Mouse (Mus musculus) heart, embryonic 14.5 days (tissue): ENCODE results near the gene Cnih2. TPM values are rescaled to one million over a fixed set of nuclear protein-coding genes. Genes with fewer than 3 reads are reported as not detected.

ENCODE experiments used
- ATAC-seq: fragments of 200-750 bp; cut with Nextera tagmentation; 2 replicates; pipeline ENCODE4 v1.8.0; 2017; ENCODE audit warnings: low read depth, moderate TSS enrichment; ENCODE audit not compliant: insufficient number of reproducible peaks, insufficient read depth, low FRiP score
- H3K27ac ChIP-seq, 2 experiments: fragments of 200-500 bp in 1 of 2; fragments of 300-500 bp in 1 of 2; sonication (generic) in 1 of 2; replicated peaks in 1 of 2; 2 replicates each; pipeline ENCODE4 v1.5.1; 2012 to 2014; ENCODE audit warnings: low read depth in 2 of 2, low read length in 2 of 2, control low read depth in 1 of 2, mild to moderate bottlenecking in 1 of 2, mixed read lengths in 1 of 2; ENCODE audit not compliant: control insufficient read depth in 1 of 2, insufficient read depth in 1 of 2
- H3K27me3 ChIP-seq: fragments of 300-500 bp; sonication (generic); 2 replicates; pipeline ENCODE4 v1.6.1; 2014; ENCODE audit warnings: mild to moderate bottlenecking, low read length, control low read depth; ENCODE audit not compliant: control insufficient read depth, insufficient read depth
- H3K36me3 ChIP-seq: fragments of 300-500 bp; sonication (generic); 2 replicates; pipeline ENCODE4 v1.6.1; 2014; ENCODE audit warnings: mild to moderate bottlenecking, control low read depth, low read length, mixed read lengths; ENCODE audit not compliant: control insufficient read depth, insufficient read depth
- H3K4me1 ChIP-seq, 2 experiments: fragments of 200-500 bp in 1 of 2; fragments of 300-500 bp in 1 of 2; sonication (generic) in 1 of 2; 2 replicates each; pipeline ENCODE4 v1.6.1; 2012 to 2014; ENCODE audit warnings: low read length in 2 of 2, control low read depth in 1 of 2, mixed read lengths in 1 of 2; ENCODE audit not compliant: control insufficient read depth in 2 of 2, insufficient read depth in 2 of 2
- H3K4me2 ChIP-seq: fragments of 300-500 bp; sonication (generic); 2 replicates; pipeline ENCODE4 v1.6.1; 2014; ENCODE audit warnings: mild to moderate bottlenecking, low read length
- H3K4me3 ChIP-seq, 2 experiments: fragments of 200-500 bp in 1 of 2; fragments of 300-500 bp in 1 of 2; sonication (generic) in 1 of 2; 2 replicates each; pipeline ENCODE4 v1.5.1; 2012 to 2014; ENCODE audit warnings: low read length in 2 of 2, mild to moderate bottlenecking in 2 of 2, control low read depth in 1 of 2, low read depth in 1 of 2, moderate library complexity in 1 of 2; ENCODE audit not compliant: control insufficient read depth in 1 of 2, insufficient read depth in 1 of 2
- H3K9ac ChIP-seq: fragments of 300-500 bp; sonication (generic); 2 replicates; pipeline ENCODE4 v1.6.1; 2014; ENCODE audit warnings: mild to moderate bottlenecking, low read length
- H3K9me3 ChIP-seq: fragments of 300-500 bp; sonication (generic); 2 replicates; pipeline ENCODE4 v1.6.1; 2016; ENCODE audit warnings: low read length, control low read depth; ENCODE audit not compliant: control insufficient read depth
- WGBS: fragments of 180-500 bp; shearing (Covaris S2); extraction: QIAGEN DNeasy Blood & Tissue Kit; methylation state at CpG from one replicate; pipeline ENCODE4 v1.1.7; 2014; 5-methylcytosine and 5-hydroxymethylcytosine counted together
- polyA plus RNA-seq: library from polyadenylated mRNA; unstranded; fragments of >200 nt; fragmentation: Nextera tagmentation; extraction: Ambion mirVana; gene quantifications from 2 replicates; pipeline ENCODE4 v1.2.1, GENCODE M21; 2014

Cnih2 gene
- polyA plus RNA-seq, 1 experiment from 2014 or later, result 5.4 TPM

- no peaks in the 10 kb centered on the region for H3K27me3 ChIP-seq
- under 1% methylated on average over 18 of the region's 18 CpGs for WGBS
- peak within 1 kb of the TSS; percentile 86 for H3K4me2 ChIP-seq
- peak within 1 kb of the TSS; percentile 81 for H3K9ac ChIP-seq
- peaks cover 6 to 16% of the 10 kb centered on the region in 2 experiments; a peak in 3 of 4 replicates for H3K4me1 ChIP-seq
- H3K36me3 ChIP-seq, result peaks cover 13% of the 10 kb centered on the region
- peak within 1 kb of the TSS; percentile 69 to 84 for H3K27ac ChIP-seq
- peak within 1 kb of the TSS; percentile 79 to 92 for H3K4me3 ChIP-seq
- no peaks in the 10 kb centered on the region for H3K9me3 ChIP-seq
- ATAC-seq, result peak; percentile 90
Measured at GRCm38 (mm10) chr19:5118384-5118698, 20.0 kb upstream of the Cnih2 start, which contains the start of gene Klc2. Gene Klc2, minus strand, starts transcription at chr19:5118560.

- ATAC-seq, result peak; percentile 77
- Histone ChIP-seq H3K4me1 (peaks cover 6 to 16% of the 10 kb centered on the region in 2 experiments; a peak in 3 of 4 replicates), H3K4me2 (peak overlapping the region; percentile 86), H3K27me3 (no peaks in the 10 kb centered on the region), H3K27ac (peak overlapping the region; percentile 69 to 84), H3K36me3 (peaks cover 18% of the 10 kb centered on the region), H3K9ac (peak overlapping the region; percentile 81), H3K4me3 (peak overlapping the region; percentile 79 to 92), H3K9me3 (no peaks in the 10 kb centered on the region)
- WGBS, result under 1% methylated on average over 75 of the region's 83 CpGs
Measured at GRCm38 (mm10) chr19:5117494-5118383, 19.4 kb upstream of the Cnih2 start.

GRCm38 (mm10) chr19:5113783-5114182 is 15.5 kb upstream of the Cnih2 start:
- Histone ChIP-seq H3K9me3 (no peaks in the 10 kb centered on the region), H3K9ac (no peak overlapping the region), H3K4me2 (no peak overlapping the region), H3K4me3 (no peak overlapping the region), H3K27ac (no peak overlapping the region), H3K4me1 (peaks cover 6 to 9% of the 10 kb centered on the region in 2 experiments; a peak in 3 of 4 replicates), H3K36me3 (peaks cover 58% of the 10 kb centered on the region), H3K27me3 (no peaks in the 10 kb centered on the region)
- WGBS, result 90% methylated on average over 7 of the region's 7 CpGs
- no peak for ATAC-seq

GRCm38 (mm10) chr19:5109659-5110453 is 11.5 kb upstream of the Cnih2 start:
- Histone ChIP-seq H3K4me3 (no peak overlapping the region), H3K9me3 (no peaks in the 10 kb centered on the region), H3K4me2 (no peak overlapping the region), H3K27ac (no peak overlapping the region), H3K9ac (no peak overlapping the region), H3K36me3 (peaks cover 66% of the 10 kb centered on the region), H3K4me1 (peaks cover 8 to 16% of the 10 kb centered on the region in 2 experiments), H3K27me3 (no peaks in the 10 kb centered on the region)
- WGBS, result 79% methylated on average over 19 of the region's 19 CpGs
- no peak for ATAC-seq

- Histone ChIP-seq H3K36me3 (peaks cover 68% of the 10 kb centered on the region), H3K4me2 (no peak overlapping the region), H3K9me3 (no peaks in the 10 kb centered on the region), H3K27ac (no peak overlapping the region), H3K9ac (no peak overlapping the region), H3K4me3 (no peak overlapping the region), H3K4me1 (peaks cover 8 to 17% of the 10 kb centered on the region in 2 experiments), H3K27me3 (no peaks in the 10 kb centered on the region)
- ATAC-seq, result no peak
- 27% methylated on average over 4 of the region's 4 CpGs for WGBS
Measured at GRCm38 (mm10) chr19:5108702-5109101, 10.4 kb upstream of the Cnih2 start.

- Histone ChIP-seq H3K4me3 (no peak overlapping the region), H3K27me3 (no peaks in the 10 kb centered on the region), H3K27ac (no peak overlapping the region), H3K4me1 (peaks cover 8 to 17% of the 10 kb centered on the region in 2 experiments), H3K9ac (no peak overlapping the region), H3K36me3 (peaks cover 68% of the 10 kb centered on the region), H3K4me2 (no peak overlapping the region), H3K9me3 (no peaks in the 10 kb centered on the region)
- no peak; the same call in 1 of the 2 replicates for ATAC-seq
- 27% methylated on average over 5 of the region's 5 CpGs for WGBS
Measured at GRCm38 (mm10) chr19:5108271-5108575, 9.9 kb upstream of the Cnih2 start.

GRCm38 (mm10) chr19:5107556-5108270 is 9.4 kb upstream of the Cnih2 start:
- WGBS, result 75% methylated on average over 18 of the region's 18 CpGs
- Histone ChIP-seq H3K36me3 (peaks cover 69% of the 10 kb centered on the region), H3K4me2 (peak overlapping the region; percentile 94; the same call in 1 of the 2 replicates), H3K27me3 (no peaks in the 10 kb centered on the region), H3K9ac (no peak overlapping the region), H3K27ac (no peak overlapping the region), H3K4me1 (peaks cover 8 to 17% of the 10 kb centered on the region in 2 experiments), H3K4me3 (no peak overlapping the region), H3K9me3 (no peaks in the 10 kb centered on the region)
- ATAC-seq, result no peak
